Mouse (Mus musculus) kidney, embryonic 14.5 days (tissue): ENCODE results near the gene Npr3. TPM values are rescaled to one million over a fixed set of nuclear protein-coding genes. Genes with fewer than 3 reads are reported as not detected.

Experiments
- ATAC-seq: fragments of 200-750 bp; cut with Nextera tagmentation; 2 replicates; pipeline ENCODE4 v1.8.0; 2017; ENCODE audit warnings: moderate number of reproducible peaks, mild to moderate bottlenecking, moderate TSS enrichment, moderate library complexity; ENCODE audit not compliant: low FRiP score, low TSS enrichment
- H3K27ac ChIP-seq: fragments of 300-500 bp; sonication (generic); 2 replicates; pipeline ENCODE4 v1.5.1; 2014; ENCODE audit warnings: low read depth, mild to moderate bottlenecking, low read length, moderate library complexity, mixed read lengths
- H3K27me3 ChIP-seq: fragments of 300-500 bp; sonication (generic); 2 replicates; pipeline ENCODE4 v1.6.1; 2014; ENCODE audit warnings: mild to moderate bottlenecking, low read length; ENCODE audit not compliant: control insufficient read depth, insufficient read depth
- H3K36me3 ChIP-seq: fragments of 300-500 bp; sonication (generic); 2 replicates; pipeline ENCODE4 v1.6.1; 2014; ENCODE audit warnings: low read length, mixed read lengths; ENCODE audit not compliant: control insufficient read depth, insufficient read depth
- H3K4me1 ChIP-seq: fragments of 300-500 bp; sonication (generic); 2 replicates; pipeline ENCODE4 v1.6.1; 2014; ENCODE audit warnings: low read length, mixed read lengths; ENCODE audit not compliant: control insufficient read depth, insufficient read depth
- H3K4me2 ChIP-seq: fragments of 300-500 bp; sonication (generic); replicated peaks from 2 replicates; pipeline ENCODE4 v1.6.1; 2014; ENCODE audit warnings: low read depth, mild to moderate bottlenecking, low read length
- H3K4me3 ChIP-seq: fragments of 300-500 bp; sonication (generic); 2 replicates; pipeline ENCODE4 v1.5.1; 2014; ENCODE audit warnings: mild to moderate bottlenecking, low read length
- H3K9ac ChIP-seq: fragments of 300-500 bp; sonication (generic); 2 replicates; pipeline ENCODE4 v1.6.1; 2014; ENCODE audit warnings: low read depth, mild to moderate bottlenecking, low read length, moderate library complexity
- H3K9me3 ChIP-seq: fragments of 300-500 bp; sonication (generic); 2 replicates; pipeline ENCODE4 v1.6.1; 2016; ENCODE audit warnings: low read length; ENCODE audit not compliant: control insufficient read depth
- WGBS: fragments of 180-500 bp; shearing (Covaris S2); extraction: QIAGEN DNeasy Blood & Tissue Kit; methylation state at CpG from one replicate; pipeline ENCODE4 v1.1.7; 2014; 5-methylcytosine and 5-hydroxymethylcytosine counted together
- polyA plus RNA-seq: library from polyadenylated mRNA; unstranded; fragments of >200 nt; fragmentation: Nextera tagmentation; extraction: Ambion mirVana; gene quantifications from 2 replicates; pipeline ENCODE4 v1.2.1, GENCODE M21; 2014

Gene Npr3
- polyA plus RNA-seq, 1 experiment from 2014 or later = 8.1 TPM

- Histone ChIP-seq H3K27me3 (no peaks in the 10 kb centered on the region), H3K4me2 (no peak overlapping the region), H3K4me3 (no peak overlapping the region), H3K9me3 (no peaks in the 10 kb centered on the region), H3K9ac (no peak overlapping the region), H3K27ac (no peak overlapping the region), H3K36me3 (no peaks in the 10 kb centered on the region), H3K4me1 (no peaks in the 10 kb centered on the region)
- 89% methylated on average over 9 of the region's 9 CpGs for WGBS
- ATAC-seq = no peak
These were observed 7.0 kb upstream of the Npr3 start for GRCm38 (mm10) chr15:11914101-11914500.

GRCm38 (mm10) chr15:11909875-11910274, 2.8 kb upstream of the Npr3 start:
- H3K27me3 ChIP-seq = peaks cover 12% of the 10 kb centered on the region
- 46% methylated on average over 6 of the region's 6 CpGs for WGBS
- no peaks in the 10 kb centered on the region for H3K9me3 ChIP-seq
- H3K4me3 ChIP-seq = no peak overlapping the region
- H3K4me2 ChIP-seq = no peak overlapping the region
- H3K9ac ChIP-seq = no peak overlapping the region
- no peaks in the 10 kb centered on the region for H3K36me3 ChIP-seq
- ATAC-seq = no peak
- H3K27ac ChIP-seq = no peak overlapping the region
- peaks cover 3% of the 10 kb centered on the region; the same call in 1 of the 2 replicates for H3K4me1 ChIP-seq

GRCm38 (mm10) chr15:11908166-11908565, 1.1 kb upstream of the Npr3 start:
- Histone ChIP-seq H3K9ac (no peak overlapping the region), H3K4me2 (peak overlapping the region; percentile 33), H3K9me3 (no peaks in the 10 kb centered on the region), H3K36me3 (no peaks in the 10 kb centered on the region), H3K4me1 (peaks cover 18% of the 10 kb centered on the region), H3K4me3 (peak overlapping the region; percentile 20; the same call in 1 of the 2 replicates), H3K27me3 (peaks cover 24% of the 10 kb centered on the region), H3K27ac (no peak overlapping the region)
- WGBS = 6% methylated on average over 11 of the region's 11 CpGs
- no peak; the same call in 1 of the 2 replicates for ATAC-seq

GRCm38 (mm10) chr15:11906021-11906570, 991 bp downstream of the Npr3 start:
- H3K4me3 ChIP-seq = peak overlapping the region; percentile 59
- peak overlapping the region; percentile 10; the same call in 1 of the 2 replicates for H3K27ac ChIP-seq
- no peaks in the 10 kb centered on the region for H3K36me3 ChIP-seq
- peak overlapping the region; percentile 67 for H3K9ac ChIP-seq
- H3K4me2 ChIP-seq = peak overlapping the region; percentile 87
- H3K4me1 ChIP-seq = peaks cover 21% of the 10 kb centered on the region
- peak; percentile 13; the same call in 1 of the 2 replicates for ATAC-seq
- under 1% methylated on average over 36 of the region's 36 CpGs for whole genome bisulfite sequencing
- H3K27me3 ChIP-seq = peaks cover 35% of the 10 kb centered on the region
- H3K9me3 ChIP-seq = no peaks in the 10 kb centered on the region

GRCm38 (mm10) chr15:11904848-11905672, 2.0 kb downstream of the Npr3 start:
- peak overlapping the region; percentile 59 for H3K4me3 ChIP-seq
- H3K9me3 ChIP-seq = no peaks in the 10 kb centered on the region
- no peaks in the 10 kb centered on the region for H3K36me3 ChIP-seq
- H3K4me2 ChIP-seq = peak overlapping the region; percentile 87
- under 1% methylated on average over 90 of the region's 90 CpGs for WGBS
- ATAC-seq = peak; percentile 2; the same call in 1 of the 2 replicates
- peaks cover 35% of the 10 kb centered on the region for H3K27me3 ChIP-seq
- H3K4me1 ChIP-seq = peaks cover 21% of the 10 kb centered on the region
- 0 out of 2 replicates have a peak overlapping the region, but pooled peaks have one; percentile 42 for H3K27ac ChIP-seq
- peak overlapping the region; percentile 67 for H3K9ac ChIP-seq

- Histone ChIP-seq H3K4me2 (peak overlapping the region; percentile 87), H3K9me3 (no peaks in the 10 kb centered on the region), H3K9ac (peak overlapping the region; percentile 67), H3K27me3 (peaks cover 35% of the 10 kb centered on the region), H3K4me1 (peaks cover 21% of the 10 kb centered on the region), H3K27ac (no peak overlapping the region), H3K4me3 (peak overlapping the region; percentile 59), H3K36me3 (no peaks in the 10 kb centered on the region)
- under 1% methylated on average over 48 of the region's 48 CpGs for WGBS
- peak; percentile 43; the same call in 1 of the 2 replicates for ATAC-seq
These were observed 2.8 kb downstream of the Npr3 start for GRCm38 (mm10) chr15:11904043-11904847.

GRCm38 (mm10) chr15:11903196-11904042, 3.7 kb downstream of the Npr3 start:
- 3% methylated on average over 34 of the region's 34 CpGs for WGBS
- H3K4me2 ChIP-seq = peak overlapping the region; percentile 87
- H3K4me1 ChIP-seq = peaks cover 21% of the 10 kb centered on the region
- peak; percentile 32 for ATAC-seq
- H3K4me3 ChIP-seq = peak overlapping the region; percentile 59
- peak overlapping the region; percentile 67 for H3K9ac ChIP-seq
- no peak overlapping the region for H3K27ac ChIP-seq
- H3K36me3 ChIP-seq = no peaks in the 10 kb centered on the region
- no peaks in the 10 kb centered on the region for H3K9me3 ChIP-seq
- H3K27me3 ChIP-seq = peaks cover 35% of the 10 kb centered on the region

- Histone ChIP-seq H3K9ac (no peak overlapping the region), H3K4me3 (no peak overlapping the region), H3K4me2 (no peak overlapping the region), H3K27me3 (peaks cover 7% of the 10 kb centered on the region), H3K27ac (no peak overlapping the region), H3K36me3 (no peaks in the 10 kb centered on the region; the same call in 1 of the 2 replicates), H3K9me3 (no peaks in the 10 kb centered on the region), H3K4me1 (no peaks in the 10 kb centered on the region)
- 90% methylated on average over 8 of the region's 8 CpGs for WGBS
- ATAC-seq = no peak
These were observed 9.5 kb downstream of the Npr3 start for GRCm38 (mm10) chr15:11897617-11898016.
